Mouse (Mus musculus) hindbrain, embryonic 16.5 days (tissue): ENCODE measurements around the gene Olfr329-ps. TPM values are rescaled to one million over a fixed set of nuclear protein-coding genes. Genes with fewer than 3 reads are reported as not detected.
"Not testable (repeated sequence)": the region's sequence is repeated elsewhere in the genome, so short reads cannot be mapped to it uniquely, and the experiment has no call there.

Experiments
- ATAC-seq: fragments of 200-750 bp; cut with Nextera tagmentation; 2 replicates; pipeline ENCODE4 v1.8.0; 2017; ENCODE audit warnings: moderate TSS enrichment, moderate library complexity
- H3K27ac ChIP-seq: fragments of 300-500 bp; sonication (generic); 2 replicates; pipeline ENCODE4 v1.5.1; 2014; ENCODE audit warnings: low read depth, mild to moderate bottlenecking, control low read depth, low read length, moderate library complexity
- H3K27me3 ChIP-seq: fragments of 300-500 bp; sonication (generic); replicated peaks from 2 replicates; pipeline ENCODE4 v1.6.1; 2014; ENCODE audit warnings: low read length; ENCODE audit not compliant: control insufficient read depth, insufficient read depth
- H3K36me3 ChIP-seq: fragments of 300-500 bp; sonication (generic); 2 replicates; pipeline ENCODE4 v1.6.1; 2014; ENCODE audit warnings: mild to moderate bottlenecking, low read length, moderate library complexity, mixed read lengths; ENCODE audit not compliant: control insufficient read depth, insufficient read depth
- H3K4me1 ChIP-seq: fragments of 300-500 bp; sonication (generic); 2 replicates; pipeline ENCODE4 v1.6.1; 2014; ENCODE audit warnings: low read depth, low read length; ENCODE audit not compliant: control insufficient read depth, insufficient read depth
- H3K4me2 ChIP-seq: fragments of 300-500 bp; sonication (generic); 2 replicates; pipeline ENCODE4 v1.6.1; 2014; ENCODE audit warnings: mild to moderate bottlenecking, low read length, control low read depth, moderate library complexity
- H3K4me3 ChIP-seq: fragments of 300-500 bp; sonication (generic); 2 replicates; pipeline ENCODE4 v1.5.1; 2014; ENCODE audit warnings: mild to moderate bottlenecking, low read length, control low read depth, moderate library complexity
- H3K9ac ChIP-seq: fragments of 300-500 bp; sonication (generic); 2 replicates; pipeline ENCODE4 v1.6.1; 2014; ENCODE audit warnings: low read depth, mild to moderate bottlenecking, control low read depth, low read length, moderate library complexity
- H3K9me3 ChIP-seq: fragments of 300-500 bp; sonication (generic); 2 replicates; pipeline ENCODE4 v1.6.1; 2014; ENCODE audit warnings: mild to moderate bottlenecking, low read length, moderate library complexity; ENCODE audit not compliant: control insufficient read depth
- WGBS: fragments of 180-500 bp; shearing (Covaris S2); extraction: QIAGEN DNeasy Blood & Tissue Kit; methylation state at CpG from one replicate; pipeline ENCODE4 v1.1.7; 2014; 5-methylcytosine and 5-hydroxymethylcytosine counted together
- polyA plus RNA-seq: library from polyadenylated mRNA; unstranded; fragments of >200 nt; fragmentation: Nextera tagmentation; extraction: Ambion mirVana; gene quantifications from 2 replicates; pipeline ENCODE4 v1.2.1, GENCODE M21; 2015

Gene Olfr329-ps
- polyA plus RNA-seq, result not detected in 2 replicates

DNA sequence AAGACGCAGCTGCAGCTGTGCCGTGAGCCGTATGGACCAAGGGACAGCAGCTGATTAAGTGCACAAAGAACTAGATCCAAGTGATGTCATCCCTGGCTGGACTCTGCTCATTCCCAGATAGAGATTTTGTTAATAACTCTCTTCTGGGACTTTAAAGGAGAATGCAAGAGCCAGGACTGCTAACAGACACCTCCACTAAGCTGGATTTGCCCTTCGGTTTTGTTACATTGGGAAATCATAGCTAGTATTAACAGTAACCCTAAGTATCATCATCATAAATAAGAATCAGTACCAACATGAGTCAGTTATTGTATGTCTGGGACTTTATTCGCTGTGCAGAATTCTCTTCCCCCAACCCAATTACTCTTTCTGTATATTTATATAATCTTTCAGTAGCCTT, at the start of gene Olfr329-ps:
TSS of gene Olfr329-ps (minus strand) at position 101 of the 400 bp plus-strand sequence.
- H3K27me3 ChIP-seq, result no peaks in the 10 kb centered on the region
- WGBS, result 84% methylated on average over 5 of the region's 5 CpGs
- no peak within 1 kb of the TSS for H3K9ac ChIP-seq
- no peaks in the 10 kb centered on the region for H3K36me3 ChIP-seq
- H3K9me3 ChIP-seq, result no peaks in the 10 kb centered on the region
- H3K4me1 ChIP-seq, result no peaks in the 10 kb centered on the region
- H3K27ac ChIP-seq, result no peak within 1 kb of the TSS
- ATAC-seq, result no peak
- H3K4me2 ChIP-seq, result no peak within 1 kb of the TSS
- H3K4me3 ChIP-seq, result no peak within 1 kb of the TSS

DNA sequence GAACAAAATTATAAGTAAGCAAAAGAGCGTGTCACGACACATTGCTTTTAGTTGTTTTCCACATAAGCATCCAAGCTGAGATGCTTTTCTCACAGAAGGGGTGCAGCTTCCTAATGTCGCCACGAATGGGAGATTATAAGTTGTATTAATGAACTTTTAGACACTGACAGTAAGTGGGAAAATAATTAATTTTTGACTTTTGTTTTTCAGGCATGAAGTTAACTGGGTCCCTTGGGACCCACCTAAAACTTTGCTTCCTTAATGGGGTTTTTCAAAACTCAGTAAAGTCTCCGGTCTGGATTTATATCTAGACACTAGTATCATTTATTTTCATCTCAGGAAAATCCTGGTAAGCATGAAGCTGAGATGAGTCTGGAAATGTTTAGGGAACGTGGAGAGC, 48.6 kb upstream of the Olfr329-ps start, which contains the start of gene Olfr324:
TSS of gene Olfr324 (plus strand) at position 301 of the 400 bp plus-strand sequence.
- no peaks in the 10 kb centered on the region for H3K9me3 ChIP-seq
- ATAC-seq, result no peak
- no peak within 1 kb of the TSS for H3K27ac ChIP-seq
- no peak within 1 kb of the TSS for H3K4me3 ChIP-seq
- no peak within 1 kb of the TSS for H3K4me2 ChIP-seq
- no peaks in the 10 kb centered on the region for H3K27me3 ChIP-seq
- no peaks in the 10 kb centered on the region for H3K4me1 ChIP-seq
- H3K36me3 ChIP-seq, result no peaks in the 10 kb centered on the region
- WGBS, result 89% methylated on average over 6 of the region's 6 CpGs
- no peak within 1 kb of the TSS for H3K9ac ChIP-seq

DNA sequence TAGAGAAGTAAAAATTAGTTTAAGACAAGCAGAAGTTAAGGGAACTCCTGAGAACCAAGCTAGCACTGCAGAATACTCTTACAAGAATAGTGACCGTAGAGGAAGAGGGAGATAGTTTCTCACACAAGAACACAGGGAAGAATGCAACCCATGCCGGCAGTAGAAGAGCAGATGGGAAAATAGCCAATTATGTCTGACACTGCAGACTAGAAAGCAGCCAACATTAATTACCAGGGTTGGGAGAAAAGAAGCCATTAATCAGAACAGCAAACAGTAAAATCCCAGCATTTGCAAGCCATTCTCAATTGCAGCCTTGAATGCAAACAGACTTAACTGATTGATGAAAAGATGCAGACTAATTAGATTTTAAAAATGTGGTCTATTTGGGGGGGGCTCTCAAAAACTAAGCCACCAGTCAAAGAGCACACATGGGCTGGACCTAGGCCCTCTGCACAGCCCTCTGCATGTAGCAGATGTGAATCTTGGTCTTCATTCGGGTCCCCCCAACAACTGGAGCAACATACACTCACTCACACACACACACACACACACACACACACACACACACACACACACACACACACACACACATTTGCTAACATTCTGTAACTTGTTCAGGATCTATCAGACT, 42.5 kb upstream of the Olfr329-ps start:
- H3K4me1 ChIP-seq, result no peaks in the 10 kb centered on the region
- H3K9ac ChIP-seq, result no peak overlapping the region
- no peaks in the 10 kb centered on the region for H3K36me3 ChIP-seq
- WGBS, result 41% methylated on average over 3 of the region's 3 CpGs
- no peaks in the 10 kb centered on the region for H3K27me3 ChIP-seq
- H3K9me3 ChIP-seq, result no peaks in the 10 kb centered on the region
- no peak overlapping the region for H3K4me3 ChIP-seq
- H3K27ac ChIP-seq, result no peak overlapping the region
- ATAC-seq, result no peak; the same call in 1 of the 2 replicates
- no peak overlapping the region for H3K4me2 ChIP-seq

DNA sequence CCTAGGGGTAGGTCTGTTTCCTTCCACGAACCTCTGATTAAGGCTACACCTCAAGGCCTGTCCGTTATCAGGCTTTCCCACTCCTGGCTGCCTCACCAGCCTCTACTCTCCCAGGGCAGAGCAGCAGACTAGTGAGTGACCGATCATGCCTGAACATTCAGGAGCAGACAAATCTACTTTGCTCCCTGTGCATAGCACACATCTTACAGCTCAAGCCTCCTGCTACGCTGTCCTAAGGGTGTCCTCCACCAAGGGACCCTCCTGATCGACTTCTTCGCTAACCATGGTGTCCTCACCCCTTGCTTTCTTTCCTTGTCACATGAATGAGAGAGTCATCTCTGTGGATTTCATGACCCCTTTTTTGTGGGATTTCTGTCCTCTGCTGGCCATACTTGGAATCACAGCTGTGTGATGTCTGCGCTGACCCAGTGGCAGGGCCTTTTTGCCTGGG, 41.7 kb upstream of the Olfr329-ps start:
- H3K4me2 ChIP-seq, result no peak overlapping the region
- no peak overlapping the region for H3K9ac ChIP-seq
- H3K4me3 ChIP-seq, result no peak overlapping the region
- 68% methylated on average over 7 of the region's 7 CpGs for WGBS
- no peaks in the 10 kb centered on the region for H3K9me3 ChIP-seq
- H3K36me3 ChIP-seq, result no peaks in the 10 kb centered on the region
- H3K27me3 ChIP-seq, result no peaks in the 10 kb centered on the region
- H3K4me1 ChIP-seq, result no peaks in the 10 kb centered on the region
- H3K27ac ChIP-seq, result no peak overlapping the region
- ATAC-seq, result no peak

DNA sequence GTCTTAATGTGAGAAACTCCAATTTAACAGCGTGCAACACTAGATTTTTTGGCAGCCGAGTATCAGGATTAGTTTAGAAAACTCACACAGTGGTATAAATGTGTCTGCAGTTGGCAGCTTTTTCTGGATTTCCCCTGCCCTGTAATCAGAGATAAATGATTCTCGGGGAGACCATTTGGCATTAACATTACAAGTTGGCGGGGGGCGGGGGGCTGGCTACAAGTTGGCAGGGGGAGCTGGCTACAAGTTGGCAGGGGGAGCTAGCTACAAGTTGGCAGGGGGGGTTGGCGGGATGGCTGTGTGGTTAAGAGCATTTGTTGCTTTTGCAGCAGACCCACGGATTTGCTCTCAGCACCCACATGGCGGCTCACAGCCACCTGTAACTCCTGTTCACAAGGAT, 32.4 kb upstream of the Olfr329-ps start:
- no peak overlapping the region for H3K4me3 ChIP-seq
- H3K4me2 ChIP-seq, result no peak overlapping the region
- H3K36me3 ChIP-seq, result no peaks in the 10 kb centered on the region
- no peaks in the 10 kb centered on the region for H3K9me3 ChIP-seq
- no peaks in the 10 kb centered on the region for H3K4me1 ChIP-seq
- 66% methylated on average over 8 of the region's 8 CpGs for WGBS
- H3K27me3 ChIP-seq, result no peaks in the 10 kb centered on the region
- no peak overlapping the region for H3K27ac ChIP-seq
- no peak overlapping the region for H3K9ac ChIP-seq
- ATAC-seq, result no peak

DNA sequence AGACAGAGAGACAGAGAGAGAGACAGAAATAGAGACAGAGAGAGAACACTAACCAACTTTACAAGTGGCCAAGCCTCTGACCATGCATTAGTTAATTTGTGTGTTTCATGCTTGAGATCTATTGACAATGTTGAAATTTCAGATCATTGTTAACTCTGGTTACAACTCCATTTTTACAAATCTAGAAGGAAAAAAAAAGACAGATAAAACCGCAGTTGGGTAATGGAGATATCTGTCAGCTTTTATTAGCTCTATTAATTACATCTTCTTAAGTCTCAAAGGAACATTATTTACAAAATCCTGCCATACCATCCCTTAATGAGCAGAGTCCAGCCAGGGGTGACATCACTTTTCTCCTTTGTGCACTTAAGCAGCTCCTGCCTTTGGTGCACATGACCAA, 31.2 kb upstream of the Olfr329-ps start, which contains the start of gene Olfr325:
TSS of gene Olfr325 (plus strand) at position 301 of the 400 bp plus-strand sequence.
- Histone ChIP-seq H3K27me3 (no peaks in the 10 kb centered on the region), H3K27ac (no peak within 1 kb of the TSS), H3K4me3 (no peak within 1 kb of the TSS), H3K36me3 (no peaks in the 10 kb centered on the region), H3K4me1 (no peaks in the 10 kb centered on the region), H3K4me2 (no peak within 1 kb of the TSS), H3K9ac (no peak within 1 kb of the TSS), H3K9me3 (no peaks in the 10 kb centered on the region)
- 80% methylated on average over 1 of the region's 1 CpGs for WGBS
- no peak for ATAC-seq

DNA sequence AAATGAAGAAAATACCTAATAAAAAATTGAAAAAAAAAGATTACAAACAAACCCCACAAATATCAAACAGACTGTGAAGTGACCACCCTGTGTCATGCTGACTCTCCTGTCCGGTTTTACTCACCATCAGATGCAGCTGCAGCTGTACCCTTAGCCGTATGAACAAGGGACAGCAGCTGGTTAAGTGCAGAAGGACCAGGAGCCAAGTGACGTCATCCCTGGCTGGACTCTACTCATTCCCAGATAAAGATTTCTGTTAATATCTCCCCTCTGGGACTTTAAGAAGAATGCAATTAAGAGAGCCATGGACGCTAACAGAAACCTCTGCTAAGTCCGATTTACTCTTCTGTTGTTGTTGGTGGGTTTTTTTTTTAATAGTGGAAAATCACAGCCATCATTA, 24.2 kb upstream of the Olfr329-ps start, which contains the start of gene Olfr224:
TSS of gene Olfr224 (minus strand) at position 149 of the 400 bp plus-strand sequence.
- no peak for ATAC-seq
- Histone ChIP-seq H3K27me3 (no peaks in the 10 kb centered on the region), H3K36me3 (no peaks in the 10 kb centered on the region), H3K9me3 (no peaks in the 10 kb centered on the region), H3K4me3 (no peak within 1 kb of the TSS), H3K27ac (no peak within 1 kb of the TSS), H3K9ac (no peak within 1 kb of the TSS), H3K4me1 (no peaks in the 10 kb centered on the region), H3K4me2 (no peak within 1 kb of the TSS)
- WGBS, result 72% methylated on average over 5 of the region's 5 CpGs

DNA sequence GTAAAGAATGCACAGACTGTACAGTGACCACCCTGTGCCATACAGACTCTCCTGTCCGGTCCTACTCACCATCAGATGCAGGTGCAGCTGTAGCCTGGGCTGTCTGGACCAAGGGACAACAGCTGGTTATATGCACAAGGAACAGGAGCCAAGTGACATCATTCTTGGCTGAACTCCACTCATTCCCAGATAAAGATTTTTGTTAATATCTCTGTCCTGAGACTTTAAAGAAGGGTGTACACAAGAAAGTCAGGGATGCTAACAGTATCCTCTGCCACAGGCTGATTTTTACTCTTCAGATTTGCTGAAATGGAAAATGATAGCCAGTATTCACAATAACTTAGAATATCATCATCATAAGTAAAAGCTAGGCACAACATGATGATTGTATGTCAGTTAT, 9.3 kb upstream of the Olfr329-ps start, which contains the start of gene Olfr328:
TSS of gene Olfr328 (minus strand) at position 101 of the 400 bp plus-strand sequence.
- no peak within 1 kb of the TSS for H3K27ac ChIP-seq
- no peak within 1 kb of the TSS for H3K4me3 ChIP-seq
- no peaks in the 10 kb centered on the region for H3K4me1 ChIP-seq
- no peaks in the 10 kb centered on the region for H3K36me3 ChIP-seq
- 91% methylated on average over 1 of the region's 1 CpGs for WGBS
- H3K9me3 ChIP-seq, result no peaks in the 10 kb centered on the region
- no peak within 1 kb of the TSS for H3K4me2 ChIP-seq
- no peak within 1 kb of the TSS for H3K9ac ChIP-seq
- ATAC-seq, result no peak
- H3K27me3 ChIP-seq, result no peaks in the 10 kb centered on the region

DNA sequence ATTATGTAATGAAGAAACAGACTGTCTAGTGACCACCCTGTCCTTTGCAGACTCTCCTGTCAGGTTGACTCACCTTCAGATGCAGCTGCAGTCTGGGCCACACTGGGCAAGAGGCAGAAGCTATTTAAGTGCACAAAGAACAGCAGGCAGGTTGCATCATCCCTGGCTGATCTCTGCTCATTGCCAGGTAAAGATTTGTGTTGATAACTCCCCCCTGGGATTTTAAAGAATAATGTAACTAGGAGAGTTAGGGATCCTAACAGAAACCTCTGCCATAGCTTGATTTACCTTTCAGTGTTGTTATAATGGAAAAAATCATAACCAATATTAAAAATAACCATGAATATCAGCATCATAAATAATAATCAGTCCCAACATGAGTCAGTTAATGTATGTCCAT, 11.5 kb downstream of the Olfr329-ps start, which contains the start of gene Olfr330:
TSS of gene Olfr330 (minus strand) at position 101 of the 400 bp plus-strand sequence.
- not testable (repeated sequence) for H3K27ac ChIP-seq, H3K27me3 ChIP-seq, H3K4me1 ChIP-seq, H3K4me2 ChIP-seq, H3K36me3 ChIP-seq, ATAC-seq, H3K9me3 ChIP-seq, H3K4me3 ChIP-seq, H3K9ac ChIP-seq
